Mouse (Mus musculus) heart, embryonic 11.5 days (tissue): Measurements from ENCODE around the gene Anxa4. TPM values are rescaled to one million over a fixed set of nuclear protein-coding genes. Genes with fewer than 3 reads are reported as not detected.
A peak's percentile ranks its signal among the peaks of the same experiment; 100 is the strongest.

Experiments used
- ATAC-seq: fragments of 200-750 bp; cut with Nextera tagmentation; replicated peaks from 2 replicates; pipeline ENCODE4 v1.8.0; 2017; ENCODE audit warnings: moderate library complexity; ENCODE audit not compliant: insufficient number of reproducible peaks, low FRiP score, low TSS enrichment
- H3K27ac ChIP-seq: fragments of 300-500 bp; sonication (generic); 2 replicates; pipeline ENCODE4 v1.5.1; 2014; ENCODE audit warnings: mild to moderate bottlenecking, low read depth, low read length
- H3K27me3 ChIP-seq: fragments of 300-500 bp; sonication (generic); 2 replicates; pipeline ENCODE4 v1.6.1; 2014; ENCODE audit warnings: mild to moderate bottlenecking, low read length, mixed read lengths; ENCODE audit not compliant: control insufficient read depth, insufficient read depth
- H3K36me3 ChIP-seq: fragments of 300-500 bp; sonication (generic); 2 replicates; pipeline ENCODE4 v1.6.1; 2014; ENCODE audit warnings: mild to moderate bottlenecking, low read length, moderate library complexity, mixed read lengths; ENCODE audit not compliant: control insufficient read depth, insufficient read depth
- H3K4me1 ChIP-seq: fragments of 300-500 bp; sonication (generic); 2 replicates; pipeline ENCODE4 v1.6.1; 2014; ENCODE audit warnings: low read length; ENCODE audit not compliant: control insufficient read depth, insufficient read depth
- H3K4me2 ChIP-seq: fragments of 300-500 bp; sonication (generic); 2 replicates; pipeline ENCODE4 v1.6.1; 2014; ENCODE audit warnings: mild to moderate bottlenecking, moderate library complexity
- H3K4me3 ChIP-seq: fragments of 300-500 bp; sonication (generic); 2 replicates; pipeline ENCODE4 v1.5.1; 2014; ENCODE audit warnings: low read depth, low read length
- H3K9ac ChIP-seq: fragments of 300-500 bp; sonication (generic); 2 replicates; pipeline ENCODE4 v1.6.1; 2014; ENCODE audit warnings: mild to moderate bottlenecking, low read depth, low read length, moderate library complexity
- H3K9me3 ChIP-seq: fragments of 300-500 bp; sonication (generic); replicated peaks from 2 replicates; pipeline ENCODE4 v1.6.1; 2016; ENCODE audit warnings: low read length; ENCODE audit not compliant: control insufficient read depth
- WGBS: fragments of 180-500 bp; shearing (Covaris S2); extraction: QIAGEN DNeasy Blood & Tissue Kit; methylation state at CpG from one replicate; pipeline ENCODE4 v1.1.7; 2014; ENCODE audit not compliant: insufficient replicate concordance; 5-methylcytosine and 5-hydroxymethylcytosine counted together
- polyA plus RNA-seq: library from polyadenylated mRNA; unstranded; fragments of >200 nt; fragmentation: Nextera tagmentation; extraction: Ambion mirVana; gene quantifications from 2 replicates; pipeline ENCODE4 v1.2.1, GENCODE M21; 2014

The Anxa4 gene
- polyA plus RNA-seq, 1 experiment from 2014 or later: 13.0 TPM

- ATAC-seq: peak; percentile 95
- peak within 1 kb of the TSS; percentile 97 for H3K4me3 ChIP-seq
- H3K27me3 ChIP-seq: no peaks in the 10 kb centered on the region
- H3K9ac ChIP-seq: peak within 1 kb of the TSS; percentile 86
- H3K4me2 ChIP-seq: peak within 1 kb of the TSS; percentile 99
- H3K27ac ChIP-seq: peak within 1 kb of the TSS; percentile 63
- WGBS: 2% methylated on average over 46 of the region's 59 CpGs
- no peaks in the 10 kb centered on the region for H3K36me3 ChIP-seq
- no peaks in the 10 kb centered on the region for H3K9me3 ChIP-seq
- H3K4me1 ChIP-seq: peaks cover 7% of the 10 kb centered on the region; the same call in 1 of the 2 replicates
Observed at GRCm38 (mm10) chr6:86733183-86733876, 60.1 kb downstream of the Anxa4 start, which contains the start of gene Gmcl1. Gmcl1 (minus strand) TSS chr6:86733383.

- Histone ChIP-seq H3K36me3 (no peaks in the 10 kb centered on the region), H3K4me2 (peak overlapping the region; percentile 99), H3K9ac (peak overlapping the region; percentile 86), H3K9me3 (no peaks in the 10 kb centered on the region), H3K4me3 (peak overlapping the region; percentile 97), H3K4me1 (peaks cover 7% of the 10 kb centered on the region; the same call in 1 of the 2 replicates), H3K27ac (peak overlapping the region; percentile 63), H3K27me3 (no peaks in the 10 kb centered on the region)
- ATAC-seq: peak; percentile 33
- under 1% methylated on average over 61 of the region's 62 CpGs for WGBS
Observed at GRCm38 (mm10) chr6:86732276-86733173, 60.9 kb downstream of the Anxa4 start.

- no peak for ATAC-seq
- H3K4me3 ChIP-seq: no peak overlapping the region
- 86% methylated on average over 5 of the region's 5 CpGs for WGBS
- no peaks in the 10 kb centered on the region for H3K9me3 ChIP-seq
- no peaks in the 10 kb centered on the region for H3K36me3 ChIP-seq
- no peak overlapping the region for H3K27ac ChIP-seq
- peaks cover 3% of the 10 kb centered on the region; the same call in 1 of the 2 replicates for H3K4me1 ChIP-seq
- H3K4me2 ChIP-seq: no peak overlapping the region
- H3K27me3 ChIP-seq: no peaks in the 10 kb centered on the region
- no peak overlapping the region for H3K9ac ChIP-seq
Observed at GRCm38 (mm10) chr6:86728711-86729110, 64.7 kb downstream of the Anxa4 start.

- Histone ChIP-seq H3K36me3 (0 out of 2 replicates have a peak, but pooled peaks cover 2% of the 10 kb centered on the region), H3K27ac (no peak overlapping the region), H3K4me1 (no peaks in the 10 kb centered on the region), H3K9me3 (no peaks in the 10 kb centered on the region), H3K27me3 (no peaks in the 10 kb centered on the region), H3K4me3 (no peak overlapping the region), H3K9ac (no peak overlapping the region), H3K4me2 (no peak overlapping the region)
- no peak for ATAC-seq
- WGBS: 83% methylated on average over 3 of the region's 3 CpGs
Observed at GRCm38 (mm10) chr6:86721977-86722376, 71.4 kb downstream of the Anxa4 start.

- no peaks in the 10 kb centered on the region for H3K9me3 ChIP-seq
- no peaks in the 10 kb centered on the region for H3K27me3 ChIP-seq
- H3K4me3 ChIP-seq: no peak overlapping the region
- H3K36me3 ChIP-seq: peaks cover 8% of the 10 kb centered on the region; the same call in 1 of the 2 replicates
- WGBS: 85% methylated on average over 4 of the region's 4 CpGs
- no peak for ATAC-seq
- no peaks in the 10 kb centered on the region for H3K4me1 ChIP-seq
- H3K4me2 ChIP-seq: no peak overlapping the region
- no peak overlapping the region for H3K9ac ChIP-seq
- no peak overlapping the region for H3K27ac ChIP-seq
Observed at GRCm38 (mm10) chr6:86708072-86708774, 85.2 kb downstream of the Anxa4 start.

GRCm38 (mm10) chr6:86702577-86702976 is 90.8 kb downstream of the Anxa4 start:
- no peak for ATAC-seq
- no peaks in the 10 kb centered on the region for H3K9me3 ChIP-seq
- no peak overlapping the region for H3K27ac ChIP-seq
- H3K4me1 ChIP-seq: no peaks in the 10 kb centered on the region
- WGBS: 88% methylated on average over 9 of the region's 9 CpGs
- no peak overlapping the region for H3K9ac ChIP-seq
- H3K36me3 ChIP-seq: peaks cover 15% of the 10 kb centered on the region; the same call in 1 of the 2 replicates
- H3K27me3 ChIP-seq: no peaks in the 10 kb centered on the region
- H3K4me3 ChIP-seq: no peak overlapping the region
- no peak overlapping the region for H3K4me2 ChIP-seq

GRCm38 (mm10) chr6:86697903-86698302 is 95.5 kb downstream of the Anxa4 start:
- peaks cover 10% of the 10 kb centered on the region; the same call in 1 of the 2 replicates for H3K36me3 ChIP-seq
- ATAC-seq: no peak
- 78% methylated on average over 6 of the region's 6 CpGs for WGBS

GRCm38 (mm10) chr6:86696213-86696612 is 97.2 kb downstream of the Anxa4 start:
- Histone ChIP-seq H3K36me3 (peaks cover 3% of the 10 kb centered on the region; the same call in 1 of the 2 replicates), H3K4me3 (no peak overlapping the region), H3K9ac (no peak overlapping the region), H3K27me3 (no peaks in the 10 kb centered on the region), H3K9me3 (no peaks in the 10 kb centered on the region), H3K4me2 (no peak overlapping the region), H3K27ac (no peak overlapping the region), H3K4me1 (no peaks in the 10 kb centered on the region)
- no peak for ATAC-seq
- WGBS: 82% methylated on average over 10 of the region's 10 CpGs

More at GRCm38 (mm10) chr6:86697903-86698302, 95.5 kb downstream of the Anxa4 start:
- H3K27me3 ChIP-seq: no peaks in the 10 kb centered on the region
- H3K4me2 ChIP-seq: no peak overlapping the region
- H3K9ac ChIP-seq: no peak overlapping the region
- no peak overlapping the region for H3K4me3 ChIP-seq
- no peaks in the 10 kb centered on the region for H3K4me1 ChIP-seq
- no peaks in the 10 kb centered on the region for H3K9me3 ChIP-seq
- H3K27ac ChIP-seq: no peak overlapping the region
